ENCODE assay signal across 12 mouse cellular contexts in the genomic region with DNA sequence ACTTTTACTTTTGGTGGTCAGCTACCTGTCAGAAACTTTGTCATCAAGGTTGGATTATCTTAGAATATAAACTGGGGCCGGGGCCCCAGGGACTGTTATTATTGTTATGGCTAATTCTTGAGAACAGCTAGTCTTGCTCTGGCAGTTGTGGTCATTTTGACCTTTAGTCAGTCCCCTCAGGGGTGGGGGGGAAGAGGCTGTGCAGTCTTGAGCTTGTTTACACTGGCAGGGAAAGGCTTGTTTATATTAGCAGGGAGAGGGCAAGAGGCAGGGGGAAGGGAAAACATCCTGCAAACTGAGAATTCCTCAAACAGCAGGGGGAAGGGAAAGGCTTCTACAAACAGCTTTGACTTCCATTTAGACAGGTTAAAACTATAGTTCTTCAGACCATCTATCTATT.
DNase-seq lines count a peak whose midpoint lies in the region; ATAC-seq and TF ChIP-seq lines count a peak whose summit lies in the region.
"Had no signal": no experiment of that assay in that cellular context is flagged by ENCODE, and none has a peak within 500 bp of the region (broad histone marks: within the 10 kb centered on the region; RNA-seq: fewer than 3 reads in every experiment).

No protein-coding gene starts in this region.

- intact Hi-C loops in left cerebral cortex, postnatal 4 days (cut with DNase I) = no loop called here

- H3K27ac ChIP-seq in kidney, embryonic 15.5 days = no peak overlapping the region
- H3K27ac ChIP-seq in lung, postnatal 0 days (ENCODE audit: low read length) = no peak overlapping the region
- H3K27ac ChIP-seq: intestine, embryonic 15.5 days; midbrain, embryonic 12.5 days had no signal

- H3K9ac ChIP-seq in kidney, embryonic 15.5 days = no peak overlapping the region
- H3K9ac ChIP-seq in lung, postnatal 0 days (replicated peaks; ENCODE audit: low read depth) = no peak overlapping the region
- H3K9ac ChIP-seq: intestine, embryonic 15.5 days; midbrain, embryonic 12.5 days had no signal

- 45% methylated on average over 1 of the region's 1 CpGs for WGBS in kidney, embryonic 15.5 days
- 36% methylated on average over 1 of the region's 1 CpGs for WGBS in lung, postnatal 0 days

- TF ChIP-seq EP300 in lung, postnatal 0 days (IDR thresholded peaks at IDR 0.05) = peak; percentile 37; the same call in 1 of the 2 replicates

- no peaks in the 10 kb centered on the region for H3K4me1 ChIP-seq in kidney, embryonic 15.5 days
- no peaks in the 10 kb centered on the region for H3K4me1 ChIP-seq in lung, postnatal 0 days (ENCODE audit: insufficient read depth, low read depth, low read length)
- H3K4me1 ChIP-seq: intestine, embryonic 15.5 days; midbrain, embryonic 12.5 days had no signal

- no peak overlapping the region for H3K4me2 ChIP-seq in kidney, embryonic 15.5 days
- no peak overlapping the region for H3K4me2 ChIP-seq in lung, postnatal 0 days (replicated peaks; ENCODE audit: low read depth, low read length)
- H3K4me2 ChIP-seq: intestine, embryonic 15.5 days; midbrain, embryonic 12.5 days had no signal

- H3K4me3 ChIP-seq in kidney, embryonic 15.5 days (replicated peaks) = no peak overlapping the region
- H3K4me3 ChIP-seq in lung, postnatal 0 days (ENCODE audit: low read depth, low read length) = no peak overlapping the region
- H3K4me3 ChIP-seq: intestine, embryonic 15.5 days; midbrain, embryonic 12.5 days had no signal

- ATAC-seq in kidney, embryonic 15.5 days (replicated peaks; ENCODE audit: low FRiP score) = peak; percentile 81
- no peak; the same call in 1 of the 2 replicates for ATAC-seq in lung, postnatal 0 days
- ATAC-seq: intestine, embryonic 15.5 days had no signal

- no peaks in the 10 kb centered on the region for H3K9me3 ChIP-seq in kidney, embryonic 15.5 days (replicated peaks)
- no peaks in the 10 kb centered on the region for H3K9me3 ChIP-seq in lung, postnatal 0 days (ENCODE audit: low read length)
- H3K9me3 ChIP-seq: intestine, embryonic 15.5 days; midbrain, embryonic 12.5 days had no signal

- TF ChIP-seq CTCF in lung, postnatal 0 days (IDR thresholded peaks at IDR 0.05) = no peak

- no peaks in the 10 kb centered on the region for H3K36me3 ChIP-seq in kidney, embryonic 15.5 days
- H3K36me3 ChIP-seq in lung, postnatal 0 days (ENCODE audit: insufficient read depth, low read length) = no peaks in the 10 kb centered on the region
- H3K36me3 ChIP-seq: intestine, embryonic 15.5 days; midbrain, embryonic 12.5 days had no signal

- peak; percentile 22 for DNase-seq in kidney, adult 11 months
- no peak for DNase-seq in kidney, adult 18-20 months
- peak; percentile 53 for DNase-seq in embryo, embryonic 10.5 days (ENCODE audit: low spot score)
- DNase-seq in lung, postnatal 0 days (ENCODE audit: low spot score) = peak; percentile 37
- no peak for DNase-seq in left cerebral cortex, postnatal 4 days
- no peak for DNase-seq in adrenal gland, postnatal 4 days (ENCODE audit: low spot score in 2 of 2)
- DNase-seq in gastrocnemius, adult 8-10 months (ENCODE audit: low spot score in 2 of 2) = no peak
- DNase-seq: cerebellum, adult 8-10 months; gastrocnemius, postnatal 10 days had no signal

- H3K27me3 ChIP-seq in kidney, embryonic 15.5 days = no peaks in the 10 kb centered on the region
- H3K27me3 ChIP-seq in lung, postnatal 0 days (replicated peaks; ENCODE audit: insufficient read depth, low read length) = no peaks in the 10 kb centered on the region
- H3K27me3 ChIP-seq: intestine, embryonic 15.5 days; midbrain, embryonic 12.5 days had no signal

Comparison
In these comparisons a context has a peak if more than half of its experiments do, and no peak if none do; other contexts are left out.
1. DNase-seq: peak in kidney, adult 11 months (single experiment), embryo, embryonic 10.5 days (single experiment) and lung, postnatal 0 days (single experiment); none in kidney, adult 18-20 months (single experiment), left cerebral cortex, postnatal 4 days (single experiment), adrenal gland, postnatal 4 days (0 of 2) and gastrocnemius, adult 8-10 months (0 of 2).